Mouse (Mus musculus) heart, embryonic 12.5 days (tissue): Measurements from ENCODE around the gene Tead2. TPM values are rescaled to one million over a fixed set of nuclear protein-coding genes. Genes with fewer than 3 reads are reported as not detected.
A peak's percentile ranks its signal among the peaks of the same experiment; 100 is the strongest.

ENCODE experiments used
- ATAC-seq: fragments of 200-750 bp; cut with Nextera tagmentation; 2 replicates; pipeline ENCODE4 v1.8.0; 2017; ENCODE audit warnings: moderate TSS enrichment, moderate library complexity; ENCODE audit not compliant: insufficient number of reproducible peaks, low FRiP score
- H3K27ac ChIP-seq: fragments of 300-500 bp; sonication (generic); 2 replicates; pipeline ENCODE4 v1.5.1; 2016; ENCODE audit warnings: mild to moderate bottlenecking, moderate library complexity; ENCODE audit not compliant: poor library complexity, severe bottlenecking
- H3K27me3 ChIP-seq: fragments of 300-500 bp; sonication (generic); replicated peaks from 2 replicates; pipeline ENCODE4 v1.6.1; 2016; ENCODE audit warnings: mild to moderate bottlenecking, moderate library complexity
- H3K36me3 ChIP-seq: fragments of 300-500 bp; sonication (generic); 2 replicates; pipeline ENCODE4 v1.6.1; 2016; ENCODE audit warnings: mild to moderate bottlenecking, moderate library complexity
- H3K4me1 ChIP-seq: fragments of 300-500 bp; sonication (generic); replicated peaks from 2 replicates; pipeline ENCODE4 v1.6.1; 2016; ENCODE audit warnings: mild to moderate bottlenecking
- H3K4me2 ChIP-seq: fragments of 300-500 bp; sonication (generic); 2 replicates; pipeline ENCODE4 v1.6.1; 2016; ENCODE audit warnings: mild to moderate bottlenecking, moderate library complexity
- H3K4me3 ChIP-seq: fragments of 300-500 bp; sonication (generic); 2 replicates; pipeline ENCODE4 v1.5.1; 2016; ENCODE audit warnings: mild to moderate bottlenecking
- H3K9ac ChIP-seq: fragments of 300-500 bp; sonication (generic); 2 replicates; pipeline ENCODE4 v1.6.1; 2016; ENCODE audit warnings: mild to moderate bottlenecking, moderate library complexity
- H3K9me3 ChIP-seq: fragments of 300-500 bp; sonication (generic); replicated peaks from 2 replicates; pipeline ENCODE4 v1.6.1; 2016; ENCODE audit warnings: mild to moderate bottlenecking, moderate library complexity
- WGBS: fragments of 180-500 bp; shearing (Covaris S2); methylation state at CpG from one replicate; pipeline ENCODE4 v1.1.7; 2016; 5-methylcytosine and 5-hydroxymethylcytosine counted together
- microRNA-seq: library from miRNA; unstranded; fragments of <30 nt; microRNA quantifications from one replicate; pipeline ENCODE4, GENCODE M21; 2017
- polyA plus RNA-seq: library from polyadenylated mRNA; unstranded; fragments of >200 nt; fragmentation: Nextera tagmentation; extraction: Ambion mirVana; gene quantifications from 2 replicates; pipeline ENCODE4 v1.2.1, GENCODE M21; 2016

Gene Tead2
- polyA plus RNA-seq, 1 experiment from 2014 or later, result 138 TPM

DNA sequence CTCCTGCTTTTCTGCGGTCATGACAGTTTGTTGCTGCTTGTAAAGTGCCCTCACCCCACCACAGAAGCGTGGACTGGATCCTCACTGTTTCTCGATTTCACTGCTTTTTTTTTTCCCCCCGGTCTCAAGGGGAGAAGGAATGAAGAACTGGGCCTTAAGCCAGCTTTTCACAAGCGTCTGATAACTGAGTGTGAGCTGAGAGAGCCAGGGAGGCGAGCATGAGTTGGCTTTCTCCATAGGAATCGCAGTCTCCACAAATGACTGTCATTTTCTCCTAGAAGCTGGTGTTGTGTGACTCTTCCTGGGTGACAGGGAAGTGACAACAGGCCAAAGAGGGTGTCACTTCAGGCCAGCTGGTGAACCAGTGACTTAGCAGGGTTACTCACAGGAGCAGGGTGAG is 46.7 kb downstream of the Tead2 start:
- H3K9me3 ChIP-seq, result no peaks in the 10 kb centered on the region
- H3K9ac ChIP-seq, result peak overlapping the region; percentile 27; the same call in 1 of the 2 replicates
- H3K27ac ChIP-seq, result peak overlapping the region; percentile 80
- 0 out of 2 replicates have a peak overlapping the region, but pooled peaks have one; percentile 9 for H3K4me2 ChIP-seq
- peak; percentile 40 for ATAC-seq
- H3K4me1 ChIP-seq, result peaks cover 33% of the 10 kb centered on the region
- no peaks in the 10 kb centered on the region for H3K36me3 ChIP-seq
- WGBS, result 14% methylated on average over 7 of the region's 7 CpGs
- no peak overlapping the region for H3K4me3 ChIP-seq
- peaks cover 17% of the 10 kb centered on the region; the same call in 1 of the 2 replicates for H3K27me3 ChIP-seq

DNA sequence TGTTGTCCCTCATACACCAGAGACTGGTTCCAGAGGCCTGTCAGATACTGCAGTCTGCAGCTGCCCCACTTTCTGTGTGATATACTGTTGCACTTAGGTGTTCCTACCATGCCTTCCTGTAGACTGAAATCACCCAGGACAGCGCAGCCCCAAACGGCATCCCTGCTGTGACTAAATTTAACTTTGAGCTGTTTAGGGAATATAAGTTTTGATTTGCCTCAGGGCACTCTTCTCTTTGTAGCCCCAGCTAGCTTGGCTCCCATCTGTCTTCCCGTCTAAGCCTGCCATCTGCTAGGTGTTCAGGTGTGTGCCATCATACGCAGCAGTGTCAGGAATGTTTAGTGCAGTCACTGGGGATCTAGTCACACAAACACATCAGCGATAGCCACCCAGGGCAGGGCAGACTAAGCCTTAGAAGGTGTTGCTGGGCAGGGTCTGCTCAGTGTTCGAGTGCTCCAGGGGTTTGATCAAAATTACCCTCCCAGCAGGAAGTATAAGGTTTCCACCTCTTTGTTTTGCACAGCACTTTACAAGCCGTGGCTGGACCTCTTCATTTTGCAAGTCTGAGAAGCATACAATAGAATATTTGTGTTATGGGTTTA is 47.6 kb downstream of the Tead2 start:
- Histone ChIP-seq H3K9ac (no peak overlapping the region; the same call in 1 of the 2 replicates), H3K4me2 (no peak overlapping the region), H3K4me1 (peaks cover 26% of the 10 kb centered on the region), H3K36me3 (no peaks in the 10 kb centered on the region), H3K27ac (peak overlapping the region; percentile 80), H3K4me3 (no peak overlapping the region), H3K9me3 (no peaks in the 10 kb centered on the region), H3K27me3 (peaks cover 21% of the 10 kb centered on the region; the same call in 1 of the 2 replicates)
- WGBS, result 62% methylated on average over 7 of the region's 7 CpGs
- ATAC-seq, result no peak

DNA sequence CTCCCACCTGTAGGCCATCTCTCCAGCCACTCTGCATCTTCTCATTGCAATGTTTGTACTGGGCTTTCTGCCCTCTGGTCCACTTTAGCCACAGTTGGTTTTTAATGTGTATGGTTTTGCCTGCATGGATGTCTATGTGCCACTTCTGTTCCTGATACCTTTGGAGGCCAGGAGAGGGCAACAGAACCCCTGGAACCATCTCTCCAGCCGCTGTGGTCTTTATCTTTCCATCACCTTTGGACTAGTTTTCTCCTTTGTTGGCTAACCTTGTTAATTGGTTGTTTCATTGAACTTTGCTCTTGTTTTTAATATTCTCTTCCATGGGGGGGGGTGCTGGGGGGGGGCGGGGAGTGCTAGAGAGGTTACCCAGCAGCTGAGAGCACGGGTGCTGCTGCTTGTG is 48.8 kb downstream of the Tead2 start:
- no peak overlapping the region for H3K4me3 ChIP-seq
- 75% methylated on average over 3 of the region's 3 CpGs for WGBS
- peaks cover 26% of the 10 kb centered on the region for H3K4me1 ChIP-seq
- H3K9ac ChIP-seq, result no peak overlapping the region
- H3K9me3 ChIP-seq, result no peaks in the 10 kb centered on the region
- H3K36me3 ChIP-seq, result no peaks in the 10 kb centered on the region
- no peak overlapping the region for H3K4me2 ChIP-seq
- H3K27ac ChIP-seq, result no peak overlapping the region
- peaks cover 22% of the 10 kb centered on the region for H3K27me3 ChIP-seq
- ATAC-seq, result no peak

DNA sequence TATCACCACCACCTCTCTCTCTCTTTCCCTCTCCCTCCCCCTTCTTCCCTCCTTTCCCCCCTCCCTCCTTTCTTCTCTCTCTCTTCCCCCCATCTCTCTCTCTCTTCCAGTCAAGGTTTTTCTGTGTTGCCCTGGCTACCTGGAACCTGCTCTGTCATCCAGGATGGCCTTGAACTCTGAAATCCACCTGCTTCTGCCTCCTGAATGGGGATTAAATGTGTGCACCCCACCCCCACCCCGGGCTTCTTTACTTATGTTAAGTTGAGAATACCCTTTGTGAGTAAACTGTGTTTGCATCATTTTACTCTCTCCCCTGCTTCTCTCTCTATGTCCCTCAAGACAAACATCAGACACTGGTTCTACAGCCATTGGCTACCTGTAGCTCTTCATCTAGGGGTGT is 50.0 kb downstream of the Tead2 start:
- no peak for ATAC-seq
- Histone ChIP-seq H3K9ac (no peak overlapping the region), H3K27ac (no peak overlapping the region), H3K4me2 (no peak overlapping the region), H3K4me1 (peaks cover 26% of the 10 kb centered on the region), H3K4me3 (no peak overlapping the region), H3K27me3 (peaks cover 22% of the 10 kb centered on the region), H3K9me3 (no peaks in the 10 kb centered on the region), H3K36me3 (no peaks in the 10 kb centered on the region)
- 66% methylated on average over 1 of the region's 1 CpGs for whole genome bisulfite sequencing

DNA sequence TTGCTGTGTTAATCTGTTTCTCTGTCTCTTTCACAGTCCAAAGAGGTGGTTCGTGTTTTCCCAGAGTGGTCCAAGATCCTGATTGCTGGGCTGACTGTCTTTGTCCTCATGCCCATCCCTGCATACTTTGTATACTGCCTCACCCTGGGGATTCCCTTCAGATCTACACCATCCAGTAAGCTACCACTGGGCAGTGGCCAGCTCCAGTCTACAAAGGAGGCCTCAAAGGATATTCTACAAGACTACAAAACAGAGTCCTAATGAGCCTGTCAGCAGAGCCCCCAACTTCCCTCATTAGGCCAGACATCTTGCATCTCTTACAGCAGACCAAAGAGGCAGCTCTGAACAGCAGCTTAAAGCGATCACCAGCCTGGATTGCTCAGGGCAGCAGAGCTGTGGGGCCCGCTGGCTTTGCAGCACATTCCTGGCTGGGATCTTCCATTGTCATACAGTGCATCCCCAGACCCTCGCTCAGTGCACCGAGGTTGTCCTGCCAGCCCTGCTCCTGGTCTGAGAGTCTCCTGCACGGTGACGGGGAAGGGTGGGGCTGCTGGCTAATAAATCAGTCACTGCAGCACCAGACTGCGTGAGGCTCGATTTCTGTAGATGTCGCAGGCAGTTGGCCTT is 57.3 kb downstream of the Tead2 start:
- WGBS, result 74% methylated on average over 10 of the region's 10 CpGs

DNA sequence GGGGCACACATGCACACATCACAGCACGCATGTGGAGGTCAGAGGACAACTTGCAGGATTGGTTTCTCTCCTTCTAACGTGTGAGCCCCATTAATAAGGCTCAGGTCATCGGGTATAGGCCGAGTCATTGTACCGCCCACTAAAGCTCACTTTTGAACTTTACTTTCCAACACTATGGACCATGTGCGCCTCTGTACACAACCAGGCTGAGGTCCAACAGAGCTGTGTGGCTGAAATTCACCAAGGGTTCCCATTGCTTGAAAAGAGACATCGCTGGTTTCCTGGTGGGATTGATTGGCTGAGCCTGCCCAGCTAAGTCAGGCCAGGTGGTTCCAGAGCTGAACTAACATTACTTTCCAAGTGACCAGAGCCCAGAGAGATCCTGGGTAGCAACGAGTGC is 58.1 kb downstream of the Tead2 start:
- ATAC-seq, result no peak
- Histone ChIP-seq H3K36me3 (no peaks in the 10 kb centered on the region), H3K9me3 (peaks cover 8% of the 10 kb centered on the region), H3K9ac (no peak overlapping the region), H3K27ac (no peak overlapping the region), H3K4me3 (no peak overlapping the region), H3K27me3 (peaks cover 30% of the 10 kb centered on the region), H3K4me1 (peaks cover 16% of the 10 kb centered on the region), H3K4me2 (no peak overlapping the region)
- 88% methylated on average over 8 of the region's 8 CpGs for WGBS

More for the DNA sequence above, 57.3 kb downstream of the Tead2 start:
- Histone ChIP-seq H3K4me1 (peaks cover 16% of the 10 kb centered on the region), H3K4me3 (no peak overlapping the region), H3K9me3 (peaks cover 8% of the 10 kb centered on the region), H3K9ac (no peak overlapping the region), H3K27me3 (peaks cover 31% of the 10 kb centered on the region), H3K27ac (no peak overlapping the region), H3K4me2 (no peak overlapping the region), H3K36me3 (no peaks in the 10 kb centered on the region)
- no peak for ATAC-seq

DNA sequence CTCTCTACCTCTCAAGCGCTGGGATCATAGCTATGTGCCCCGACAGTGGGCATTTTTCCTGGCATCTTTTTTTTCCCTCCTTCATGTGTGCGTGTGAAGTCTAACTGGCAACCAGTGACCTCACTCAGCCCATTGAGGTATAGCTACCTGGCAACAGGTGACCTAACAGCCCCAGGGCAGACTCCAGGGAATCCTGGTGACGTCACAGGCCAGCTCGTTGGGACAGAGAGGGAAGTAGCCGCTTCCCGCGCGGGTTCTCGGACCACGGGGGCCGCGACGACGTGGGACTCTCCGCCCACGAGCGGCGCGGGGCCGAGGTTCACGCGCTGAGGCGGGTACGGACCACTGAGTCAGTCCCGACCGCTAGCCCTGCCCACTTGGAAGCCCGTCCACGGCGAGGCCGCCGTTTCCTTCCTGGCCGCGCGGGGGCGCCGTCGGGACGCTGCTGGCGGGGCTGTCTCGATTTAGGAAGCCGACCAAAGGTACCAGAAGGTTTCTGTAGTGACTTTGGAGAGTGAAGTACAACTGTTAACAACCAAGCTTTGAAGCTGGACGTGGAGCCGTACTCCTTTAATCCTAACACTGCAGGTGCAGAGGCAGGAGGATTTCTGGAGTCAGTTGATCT is 61.7 kb downstream of the Tead2 start, which contains the start of gene Slc6a21:
Gene Slc6a21 (plus strand): TSS at position 378 of the 625 bp plus-strand sequence.
- no peak for ATAC-seq
- H3K36me3 ChIP-seq, result no peaks in the 10 kb centered on the region
- peak within 1 kb of the TSS; percentile 83 for H3K4me2 ChIP-seq
- H3K27ac ChIP-seq, result no peak within 1 kb of the TSS
- peaks cover 9% of the 10 kb centered on the region for H3K4me1 ChIP-seq
- peak within 1 kb of the TSS; percentile 52 for H3K4me3 ChIP-seq
- H3K27me3 ChIP-seq, result peaks cover 43% of the 10 kb centered on the region
- WGBS, result 6% methylated on average over 44 of the region's 44 CpGs
- no peaks in the 10 kb centered on the region for H3K9me3 ChIP-seq
- H3K9ac ChIP-seq, result peak within 1 kb of the TSS; percentile 60

Small RNA genes lying within 50 kb of the gene (microRNA-seq; reads per million reads assigned to microRNA genes)
- gene Mir7055, result not detected

Other genes starting within 250 kb of the Tead2 start
- gene Cpt1c, start 240.9 kb upstream of the Tead2 start, polyA plus RNA-seq, result 10.7 and 11.5 TPM in 2 replicates
- 377 and 394 TPM in 2 replicates for gene Prmt1, start 229.2 kb upstream of the Tead2 start, polyA plus RNA-seq
- gene Irf3, start 218.1 kb upstream of the Tead2 start, polyA plus RNA-seq, result 59.5 and 60.8 TPM in 2 replicates
- 42.1 and 42.5 TPM in 2 replicates for gene Bcl2l12, start 217.0 kb upstream of the Tead2 start, polyA plus RNA-seq
- gene Scaf1, start 199.4 kb upstream of the Tead2 start, polyA plus RNA-seq, result 37.0 and 41.2 TPM in 2 replicates
- 79.3 and 79.4 TPM in 2 replicates for gene Rras, start 197.8 kb upstream of the Tead2 start, polyA plus RNA-seq
- 7.1 and 7.2 TPM in 2 replicates for gene Prr12, start 162.9 kb upstream of the Tead2 start, polyA plus RNA-seq
- gene Nosip, start 153.3 kb upstream of the Tead2 start, polyA plus RNA-seq, result 43.3 and 45.7 TPM in 2 replicates
- gene Prrg2, start 153.1 kb upstream of the Tead2 start, polyA plus RNA-seq, result 13.6 and 14.0 TPM in 2 replicates
- 290 and 291 TPM in 2 replicates for gene Rcn3, start 123.5 kb upstream of the Tead2 start, polyA plus RNA-seq
- 28.1 and 28.3 TPM in 2 replicates for gene Fcgrt, start 111.9 kb upstream of the Tead2 start, polyA plus RNA-seq
- 1,003 and 1,022 TPM in 2 replicates for gene Rps11, start 91.3 kb upstream of the Tead2 start, polyA plus RNA-seq
- 868 and 880 TPM in 2 replicates for gene Rpl13a, start 87.0 kb upstream of the Tead2 start, polyA plus RNA-seq
- gene Gm45713, start 79.5 kb upstream of the Tead2 start, polyA plus RNA-seq, result 0.22 and 0.50 TPM in 2 replicates
- gene Flt3l, start 79.3 kb upstream of the Tead2 start, polyA plus RNA-seq, result 1.1 and 1.2 TPM in 2 replicates
- gene Pih1d1, start 61.5 kb upstream of the Tead2 start, polyA plus RNA-seq, result 81.3 and 86.2 TPM in 2 replicates
- gene Aldh16a1, start 61.2 kb upstream of the Tead2 start, polyA plus RNA-seq, result 34.9 and 39.6 TPM in 2 replicates
- gene Slc17a7, start 51.8 kb upstream of the Tead2 start, polyA plus RNA-seq, result 2.6 and 3.8 TPM in 2 replicates
- gene Gfy, start 36.2 kb upstream of the Tead2 start, polyA plus RNA-seq, result not detected in 2 replicates
- gene Pth2, start 34.8 kb upstream of the Tead2 start, polyA plus RNA-seq, result 0.40 TPM in 1 of 2 replicates, not detected in the other
- gene Ccdc155, start 10.9 kb upstream of the Tead2 start, polyA plus RNA-seq, result 0.62 and 0.70 TPM in 2 replicates
- 0.99 and 1.5 TPM in 2 replicates for gene Dkkl1, start 3.6 kb upstream of the Tead2 start, polyA plus RNA-seq
- 1.2 and 1.4 TPM in 2 replicates for gene Cd37, start 23.4 kb downstream of the Tead2 start, polyA plus RNA-seq
- gene Slc6a16, start 25.3 kb downstream of the Tead2 start, polyA plus RNA-seq, result 0.37 TPM in 2 replicates
- gene Slc6a21, start 61.8 kb downstream of the Tead2 start, polyA plus RNA-seq, result not detected in 2 replicates
- gene Trpm4, start 118.0 kb downstream of the Tead2 start, polyA plus RNA-seq, result 15.2 and 15.4 TPM in 2 replicates
- 25.5 and 26.9 TPM in 2 replicates for gene Hrc, start 119.5 kb downstream of the Tead2 start, polyA plus RNA-seq
- 2.6 and 3.3 TPM in 2 replicates for gene Ppfia3, start 151.3 kb downstream of the Tead2 start, polyA plus RNA-seq
- 0.82 and 1.1 TPM in 2 replicates for gene Lin7b, start 154.8 kb downstream of the Tead2 start, polyA plus RNA-seq
- 169 and 173 TPM in 2 replicates for gene Snrnp70, start 180.0 kb downstream of the Tead2 start, polyA plus RNA-seq
- 0.41 and 0.52 TPM in 2 replicates for gene Kcna7, start 189.9 kb downstream of the Tead2 start, polyA plus RNA-seq
- gene Ntf5, start 197.9 kb downstream of the Tead2 start, polyA plus RNA-seq, result 1.8 TPM in 2 replicates
- not detected in 2 replicates for gene Lhb, start 205.1 kb downstream of the Tead2 start, polyA plus RNA-seq
- 115 and 121 TPM in 2 replicates for gene Gys1, start 219.1 kb downstream of the Tead2 start, polyA plus RNA-seq
- 80.7 TPM in 2 replicates for gene Ruvbl2, start 222.3 kb downstream of the Tead2 start, polyA plus RNA-seq
- 4,047 and 4,171 TPM in 2 replicates for gene Ftl1, start 244.1 kb downstream of the Tead2 start, polyA plus RNA-seq